Mouse (Mus musculus): ENCODE results near the gene Enthd1. TPM values are rescaled to one million over a fixed set of nuclear protein-coding genes. Genes with fewer than 3 reads are reported as not detected.

The Enthd1 gene
- polyA plus RNA-seq (2012; ENCODE audit: insufficient read depth, insufficient read length, low replicate concordance, missing spikeins): not detected in 2 replicates

DNA sequence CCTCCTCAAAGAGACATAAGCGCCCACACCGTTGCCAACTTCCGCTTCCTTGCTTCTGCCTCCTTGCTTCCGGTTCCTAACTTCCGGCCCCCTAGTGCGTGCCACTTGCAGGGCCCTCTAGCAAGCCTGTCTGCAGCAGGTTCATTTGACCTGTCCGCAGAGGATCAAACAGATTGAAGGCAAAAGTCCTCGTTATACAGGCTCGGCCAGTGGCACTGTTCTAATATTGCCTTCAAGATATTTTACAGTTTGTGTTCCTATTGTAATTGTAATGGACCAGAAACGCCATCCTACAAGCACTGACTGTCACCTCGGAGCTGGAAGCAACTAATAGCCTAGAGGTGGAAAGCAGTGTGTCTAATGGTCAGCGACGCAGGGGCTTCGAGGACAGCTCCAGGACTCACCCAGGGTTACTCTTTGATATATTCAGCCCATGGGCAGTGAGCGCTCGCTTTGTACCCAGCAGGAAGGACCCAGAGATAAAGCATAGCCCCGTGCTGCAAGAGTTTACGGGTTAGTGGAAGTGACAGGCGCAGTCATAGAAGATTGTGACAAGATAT, at the start of gene Enthd1:
TSS of gene Enthd1 (minus strand) at position 51 of the 560 bp plus-strand sequence.
- no peak for TF ChIP-seq CTCF (IDR thresholded peaks at IDR 0.05; ENCODE audit: insufficient read depth, low read depth, low read length)
- H3K4me3 ChIP-seq (ENCODE audit: insufficient read depth, low read depth, low read length): no peak within 1 kb of the TSS
- H3K4me1 ChIP-seq (ENCODE audit: control insufficient read depth, insufficient read depth, low read length): no peaks in the 10 kb centered on the region
- H3K27ac ChIP-seq (ENCODE audit: insufficient read depth, low read depth, low read length): no peak within 1 kb of the TSS
- 89% methylated on average over 19 of the region's 19 CpGs for WGBS

DNA sequence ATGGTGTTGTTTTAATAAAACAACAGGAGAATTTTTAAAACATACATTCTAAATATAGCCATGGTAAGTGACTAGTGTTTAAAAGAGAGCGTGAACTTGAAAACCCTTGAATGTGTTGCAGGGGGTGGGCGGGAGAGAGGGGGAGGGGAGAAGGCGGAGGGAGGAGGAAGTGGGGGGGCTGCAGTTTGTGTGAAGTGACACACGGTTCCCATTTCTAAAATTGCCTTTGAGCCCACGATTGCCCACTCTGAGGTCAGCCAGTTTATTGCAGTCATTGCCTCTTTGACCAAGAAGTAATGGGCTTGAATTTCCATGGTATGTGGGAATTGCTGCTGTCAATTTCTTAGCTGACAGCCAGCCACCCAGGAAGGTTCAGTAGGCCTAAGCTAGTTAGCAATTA, 48.9 kb upstream of the Enthd1 start:
- TF ChIP-seq CTCF (IDR thresholded peaks at IDR 0.05; ENCODE audit: insufficient read depth, low read depth, low read length): no peak
- TF ChIP-seq POLR2A (IDR thresholded peaks at IDR 0.05; ENCODE audit: insufficient read depth, low read depth, low read length): no peak
- 31% methylated on average over 5 of the region's 5 CpGs for WGBS
- Histone ChIP-seq H3K4me3 (ENCODE audit: insufficient read depth, low read depth, low read length) (no peak overlapping the region), H3K4me1 (ENCODE audit: control insufficient read depth, insufficient read depth, low read length) (peaks cover 23% of the 10 kb centered on the region), H3K27ac (ENCODE audit: insufficient read depth, low read depth, low read length) (no peak overlapping the region)

DNA sequence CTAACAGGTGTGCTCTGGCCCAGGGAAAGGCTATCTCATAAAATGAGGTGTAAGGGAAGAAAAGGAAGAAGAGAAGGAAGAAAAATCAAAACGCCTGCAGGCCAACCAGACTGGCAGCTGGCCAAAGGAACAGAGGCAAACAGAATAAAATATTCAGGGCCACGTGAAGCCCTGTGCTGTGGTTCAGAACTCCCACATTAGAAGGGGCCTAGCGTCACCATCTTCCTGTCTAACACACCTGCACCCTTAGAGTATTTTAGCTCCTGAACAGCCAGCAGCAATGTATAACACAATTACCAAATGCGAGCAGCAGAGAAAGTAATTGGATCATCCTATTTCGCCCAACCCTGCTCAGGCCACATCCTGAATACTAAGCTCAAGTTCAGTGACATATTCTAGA, 46.5 kb upstream of the Enthd1 start:
- H3K4me1 ChIP-seq (ENCODE audit: control insufficient read depth, insufficient read depth, low read length): peaks cover 23% of the 10 kb centered on the region
- 71% methylated on average over 5 of the region's 5 CpGs for WGBS
- no peak for TF ChIP-seq CTCF (IDR thresholded peaks at IDR 0.05; ENCODE audit: insufficient read depth, low read depth, low read length)
- TF ChIP-seq POLR2A (IDR thresholded peaks at IDR 0.05; ENCODE audit: insufficient read depth, low read depth, low read length): no peak
- H3K27ac ChIP-seq (ENCODE audit: insufficient read depth, low read depth, low read length): no peak overlapping the region
- H3K4me3 ChIP-seq (ENCODE audit: insufficient read depth, low read depth, low read length): no peak overlapping the region

- H3K4me1 ChIP-seq (ENCODE audit: control insufficient read depth, insufficient read depth, low read length): peaks cover 18% of the 10 kb centered on the region
- TF ChIP-seq POLR2A (IDR thresholded peaks at IDR 0.05; ENCODE audit: insufficient read depth, low read depth, low read length) (no peak), CTCF (IDR thresholded peaks at IDR 0.05; ENCODE audit: insufficient read depth, low read depth, low read length) (no peak)
- no peak overlapping the region for H3K4me3 ChIP-seq (ENCODE audit: insufficient read depth, low read depth, low read length)
- no peak overlapping the region for H3K27ac ChIP-seq (ENCODE audit: insufficient read depth, low read depth, low read length)
- WGBS: 97% methylated on average over 2 of the region's 2 CpGs
Observed at GRCm38 (mm10) chr15:80610335-80610734, 45.4 kb upstream of the Enthd1 start.

- Histone ChIP-seq H3K27ac (ENCODE audit: insufficient read depth, low read depth, low read length) (no peak overlapping the region), H3K4me1 (ENCODE audit: control insufficient read depth, insufficient read depth, low read length) (peaks cover 10% of the 10 kb centered on the region; the same call in 1 of the 2 replicates), H3K4me3 (ENCODE audit: insufficient read depth, low read depth, low read length) (no peak overlapping the region)
- TF ChIP-seq CTCF (IDR thresholded peaks at IDR 0.05; ENCODE audit: insufficient read depth, low read depth, low read length) (no peak), POLR2A (IDR thresholded peaks at IDR 0.05; ENCODE audit: insufficient read depth, low read depth, low read length) (no peak)
- 76% methylated on average over 3 of the region's 3 CpGs for WGBS
Observed at GRCm38 (mm10) chr15:80607970-80608369, 43.0 kb upstream of the Enthd1 start.

- Histone ChIP-seq H3K4me1 (ENCODE audit: control insufficient read depth, insufficient read depth, low read length) (peaks cover 12% of the 10 kb centered on the region; the same call in 1 of the 2 replicates), H3K27ac (ENCODE audit: insufficient read depth, low read depth, low read length) (peak overlapping the region; percentile 57), H3K4me3 (ENCODE audit: insufficient read depth, low read depth, low read length) (no peak overlapping the region)
- 89% methylated on average over 6 of the region's 6 CpGs for WGBS
- no peak for TF ChIP-seq CTCF (IDR thresholded peaks at IDR 0.05; ENCODE audit: insufficient read depth, low read depth, low read length)
- TF ChIP-seq POLR2A (IDR thresholded peaks at IDR 0.05; ENCODE audit: insufficient read depth, low read depth, low read length): no peak
Observed at GRCm38 (mm10) chr15:80604026-80604425, 39.1 kb upstream of the Enthd1 start.

DNA sequence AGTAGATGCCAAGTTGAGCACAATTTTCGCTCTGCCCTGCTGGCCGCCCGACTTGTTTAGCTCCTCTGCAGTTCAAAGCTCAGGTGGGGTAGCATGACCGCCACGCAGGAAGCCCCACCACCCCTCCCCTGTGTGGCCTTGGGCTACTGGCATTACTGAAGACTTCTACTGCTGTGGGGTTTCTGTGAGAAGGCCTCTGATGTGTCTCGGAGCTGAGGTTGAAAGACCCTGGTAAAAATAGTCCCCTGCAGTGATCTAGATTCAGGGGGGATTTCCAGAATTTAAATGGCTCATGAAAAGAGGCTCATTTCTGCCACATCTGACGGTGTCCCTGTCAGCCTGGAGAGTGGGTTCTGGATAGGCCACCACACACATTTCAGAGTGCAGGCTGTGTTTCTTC, 37.5 kb upstream of the Enthd1 start:
- Histone ChIP-seq H3K27ac (ENCODE audit: insufficient read depth, low read depth, low read length) (no peak overlapping the region), H3K4me3 (ENCODE audit: insufficient read depth, low read depth, low read length) (no peak overlapping the region), H3K4me1 (ENCODE audit: control insufficient read depth, insufficient read depth, low read length) (peaks cover 12% of the 10 kb centered on the region; the same call in 1 of the 2 replicates)
- WGBS: 68% methylated on average over 7 of the region's 7 CpGs
- TF ChIP-seq POLR2A (IDR thresholded peaks at IDR 0.05; ENCODE audit: insufficient read depth, low read depth, low read length) (no peak), CTCF (IDR thresholded peaks at IDR 0.05; ENCODE audit: insufficient read depth, low read depth, low read length) (no peak)

DNA sequence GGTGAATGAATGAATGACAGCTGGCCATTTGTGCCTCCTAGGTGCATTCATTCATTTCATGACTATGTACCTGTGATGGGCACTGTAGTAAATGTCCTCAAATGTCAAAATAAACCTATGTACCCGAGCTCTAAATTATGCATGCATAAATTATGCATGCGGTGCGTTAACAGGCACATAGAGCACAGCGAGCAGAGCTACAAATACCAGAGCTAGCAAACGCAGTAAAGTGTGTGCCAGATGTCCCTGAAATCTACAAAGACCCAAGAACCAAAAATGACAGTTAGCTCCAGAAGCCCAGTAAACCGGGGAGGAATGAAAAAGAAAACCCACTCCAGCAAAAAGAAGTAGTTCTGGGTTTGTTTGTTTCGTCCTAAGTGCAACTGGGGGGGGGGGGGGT, 36.5 kb upstream of the Enthd1 start:
- H3K4me1 ChIP-seq (ENCODE audit: control insufficient read depth, insufficient read depth, low read length): peaks cover 12% of the 10 kb centered on the region; the same call in 1 of the 2 replicates
- TF ChIP-seq POLR2A (IDR thresholded peaks at IDR 0.05; ENCODE audit: insufficient read depth, low read depth, low read length): no peak
- TF ChIP-seq CTCF (IDR thresholded peaks at IDR 0.05; ENCODE audit: insufficient read depth, low read depth, low read length): no peak
- H3K27ac ChIP-seq (ENCODE audit: insufficient read depth, low read depth, low read length): no peak overlapping the region
- 49% methylated on average over 7 of the region's 7 CpGs for whole genome bisulfite sequencing
- no peak overlapping the region for H3K4me3 ChIP-seq (ENCODE audit: insufficient read depth, low read depth, low read length)

DNA sequence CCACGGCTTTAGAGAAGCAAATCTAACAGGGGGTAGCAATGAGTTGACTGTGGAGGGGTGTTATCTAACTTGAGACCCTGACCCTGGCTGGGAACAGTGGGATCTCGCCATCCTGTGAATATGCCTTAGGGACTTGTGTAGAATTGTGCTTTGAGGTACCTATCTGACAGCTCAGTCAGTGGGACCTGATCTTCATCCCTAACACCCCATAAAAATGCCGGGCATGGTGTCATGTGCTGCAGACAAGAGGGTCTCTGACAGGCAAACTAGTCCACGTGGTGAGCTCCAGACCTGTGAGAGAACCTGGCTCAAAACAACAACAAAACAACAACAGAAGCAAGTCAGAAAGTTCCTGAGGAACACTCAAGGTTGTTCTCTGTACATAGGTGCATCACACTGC, 34.9 kb upstream of the Enthd1 start:
- H3K4me1 ChIP-seq (ENCODE audit: control insufficient read depth, insufficient read depth, low read length): peaks cover 7% of the 10 kb centered on the region; the same call in 1 of the 2 replicates

More for the DNA sequence above, 34.9 kb upstream of the Enthd1 start:
- no peak overlapping the region for H3K27ac ChIP-seq (ENCODE audit: insufficient read depth, low read depth, low read length)
- TF ChIP-seq CTCF (IDR thresholded peaks at IDR 0.05; ENCODE audit: insufficient read depth, low read depth, low read length) (no peak), POLR2A (IDR thresholded peaks at IDR 0.05; ENCODE audit: insufficient read depth, low read depth, low read length) (no peak)
- H3K4me3 ChIP-seq (ENCODE audit: insufficient read depth, low read depth, low read length): no peak overlapping the region
- 96% methylated on average over 4 of the region's 4 CpGs for WGBS
